Mouse (Mus musculus): ENCODE data around the gene Dynlt1c.
"Not testable (repeated sequence)": the region's sequence is repeated elsewhere in the genome, so short reads cannot be mapped to it uniquely, and the experiment has no call there.

DNA sequence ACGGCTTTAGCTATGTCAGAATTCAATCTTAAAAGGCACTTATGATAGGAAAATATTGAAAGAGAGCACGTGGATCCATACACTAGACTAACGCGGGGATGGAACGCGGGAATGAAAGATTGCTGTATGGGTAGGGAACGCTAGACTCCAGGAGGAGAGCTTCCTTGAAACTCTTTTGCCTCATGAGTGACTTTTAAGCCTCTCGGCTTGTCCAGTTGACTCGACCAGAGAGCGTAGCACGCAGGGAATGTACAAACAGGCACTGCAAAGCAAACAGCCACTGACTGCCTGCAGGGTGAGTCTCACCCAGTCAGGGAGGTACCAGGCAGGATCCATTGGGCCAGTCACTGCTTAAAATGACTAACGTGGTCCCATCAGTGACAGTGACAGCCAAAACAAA lies 20.5 kb downstream of the Dynlt1c start:
- not testable (repeated sequence) for TF ChIP-seq CTCF (IDR thresholded peaks at IDR 0.05; ENCODE audit: borderline replicate concordance, control insufficient read depth, extremely low read depth, insufficient read depth, low read length, poor library complexity); POLR2A (IDR thresholded peaks at IDR 0.05; ENCODE audit: control insufficient read depth, extremely low read depth, insufficient read depth, low read length, poor library complexity)

All from thymus, adult 2 months (tissue).